Mouse (Mus musculus): ENCODE measurements around the gene Sh3gl2.

DNA sequence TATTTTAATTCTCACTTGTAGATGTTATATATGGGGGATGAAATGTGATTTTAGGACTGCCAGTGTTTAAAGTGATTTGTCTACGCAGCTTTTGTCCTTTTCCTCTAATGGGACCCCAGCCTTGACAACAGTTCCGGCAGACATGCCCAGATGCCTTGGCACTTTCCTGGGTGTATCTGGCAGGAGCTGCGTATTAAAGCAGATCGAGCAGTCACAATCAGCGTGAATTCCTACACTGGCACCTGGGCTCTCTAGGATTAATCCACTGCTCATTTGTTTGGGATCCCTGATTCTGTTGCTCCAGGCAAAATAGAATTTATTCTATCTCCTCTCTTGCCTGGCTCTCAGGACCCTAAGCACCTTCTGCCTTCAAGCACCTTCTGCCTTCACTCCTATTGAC, 171.7 kb downstream of the Sh3gl2 start:
- TF ChIP-seq CTCF (IDR thresholded peaks at IDR 0.05; ENCODE audit: borderline replicate concordance, control insufficient read depth, extremely low read depth, insufficient read depth, low read length, poor library complexity) (no peak), POLR2A (IDR thresholded peaks at IDR 0.05; ENCODE audit: control insufficient read depth, extremely low read depth, insufficient read depth, low read length, poor library complexity) (no peak)

Data from thymus, adult 2 months (tissue).